Mouse (Mus musculus): ENCODE measurements around the gene Rad17. TPM values are rescaled to one million over a fixed set of nuclear protein-coding genes. Genes with fewer than 3 reads are reported as not detected.

Gene Rad17
- 24.2 TPM for polyA plus RNA-seq (2017; shearing (Covaris generic))

GRCm38 (mm10) chr13:100650550-100651438 is at the start of gene Rad17, which contains the start of gene Ak6:
Rad17 (minus strand) TSS chr13:100651051.
Ak6 (plus strand) TSS chr13:100650979.

GRCm38 (mm10) chr13:100669291-100670022 is 18.6 kb upstream of the Rad17 start, which contains the start of gene Ccdc125:
Ccdc125 (plus strand) TSS chr13:100669717.

GRCm38 (mm10) chr13:100651439-100652186 is 762 bp upstream of the Rad17 start, which contains the start of gene Taf9:
Taf9 (plus strand) TSS chr13:100651579.

GRCm38 (mm10) chr13:100616181-100617087 is 34.4 kb downstream of the Rad17 start, which contains the start of gene Marveld2:
Marveld2 (minus strand) TSS chr13:100616971.

Other genes starting within 250 kb of the Rad17 start
- gene Naip1, start 198.2 kb downstream of the Rad17 start, polyA plus RNA-seq (2017; shearing (Covaris generic)): not detected
- gene Gtf2h2, start 158.5 kb downstream of the Rad17 start, polyA plus RNA-seq (2017; shearing (Covaris generic)): 54.6 TPM
- gene Ocln, start 98.3 kb downstream of the Rad17 start, polyA plus RNA-seq (2017; shearing (Covaris generic)): 0.95 TPM
- 6.7 TPM for gene Marveld2, start 34.1 kb downstream of the Rad17 start, polyA plus RNA-seq (2017; shearing (Covaris generic))
- 122 TPM for gene Ak6, start 72 bp downstream of the Rad17 start, polyA plus RNA-seq (2017; shearing (Covaris generic))
- 9.4 TPM for gene Taf9, start 528 bp upstream of the Rad17 start, polyA plus RNA-seq (2017; shearing (Covaris generic))
- 22.3 TPM for gene Ccdc125, start 18.7 kb upstream of the Rad17 start, polyA plus RNA-seq (2017; shearing (Covaris generic))
- 80.8 TPM for gene Cdk7, start 79.9 kb upstream of the Rad17 start, polyA plus RNA-seq (2017; shearing (Covaris generic))
- gene Mrps36, start 93.6 kb upstream of the Rad17 start, polyA plus RNA-seq (2017; shearing (Covaris generic)): 93.5 TPM
- gene Cenph, start 124.8 kb upstream of the Rad17 start, polyA plus RNA-seq (2017; shearing (Covaris generic)): 1.7 TPM
- 5.8 TPM for gene Ccnb1, start 135.5 kb upstream of the Rad17 start, polyA plus RNA-seq (2017; shearing (Covaris generic))
- gene Slc30a5, start 182.4 kb upstream of the Rad17 start, polyA plus RNA-seq (2017; shearing (Covaris generic)): 55.6 TPM